Mouse (Mus musculus): ENCODE measurements at regions not wholly inside any gene's neighbourhood (a gene's known extent, or its start where the extent isn't known, plus 50 kb on each side); places are given as distances from the start of the nearest gene placed in this dataset.

- DNase-seq: no peak
Observed at GRCm38 (mm10) chr3:50970386-50970785, 253.9 kb upstream of the Noct start.

- no peak for DNase-seq
Observed at GRCm38 (mm10) chr3:50973081-50973480, 251.2 kb upstream of the Noct start.

- DNase-seq: no peak
Observed at GRCm38 (mm10) chr3:50976141-50976780, 248.0 kb upstream of the Noct start.

GRCm38 (mm10) chr3:50976818-50977217 is 247.4 kb upstream of the Noct start:
- no peak for DNase-seq

- DNase-seq: no peak
Observed at GRCm38 (mm10) chr3:50978636-50979035, 245.6 kb upstream of the Noct start.

- no peak for DNase-seq
Observed at GRCm38 (mm10) chr3:50979592-50979991, 244.7 kb upstream of the Noct start.

GRCm38 (mm10) chr3:50981751-50982150 is 242.5 kb upstream of the Noct start:
- no peak for DNase-seq

- no peak for DNase-seq
Observed at GRCm38 (mm10) chr3:50982649-50983048, 241.6 kb upstream of the Noct start.

- DNase-seq: no peak
Observed at GRCm38 (mm10) chr3:50983126-50983525, 241.1 kb upstream of the Noct start.

GRCm38 (mm10) chr3:50983962-50984765 is 240.1 kb upstream of the Noct start:
- DNase-seq: no peak

GRCm38 (mm10) chr3:50987821-50988220 is 236.4 kb upstream of the Noct start:
- DNase-seq: no peak

GRCm38 (mm10) chr3:50990810-50991209 is 233.4 kb upstream of the Noct start:
- DNase-seq: no peak

GRCm38 (mm10) chr3:50992581-50993313 is 231.5 kb upstream of the Noct start:
- DNase-seq: no peak

- no peak for DNase-seq
Observed at GRCm38 (mm10) chr3:50999745-51000144, 224.5 kb upstream of the Noct start.

- no peak for DNase-seq
Observed at GRCm38 (mm10) chr3:51000938-51001337, 223.3 kb upstream of the Noct start.

- no peak for DNase-seq
Observed at GRCm38 (mm10) chr3:51002662-51003061, 221.6 kb upstream of the Noct start.

- DNase-seq: no peak
Observed at GRCm38 (mm10) chr3:51003506-51004170, 220.6 kb upstream of the Noct start.

GRCm38 (mm10) chr3:51004216-51004615 is 220.0 kb upstream of the Noct start:
- no peak for DNase-seq

- DNase-seq: no peak
Observed at GRCm38 (mm10) chr3:51009098-51009497, 215.1 kb upstream of the Noct start.

- DNase-seq: no peak
Observed at GRCm38 (mm10) chr3:51019650-51020346, 204.4 kb upstream of the Noct start.

GRCm38 (mm10) chr3:51024655-51025054 is 199.6 kb upstream of the Noct start:
- DNase-seq: no peak

GRCm38 (mm10) chr3:51031821-51032220 is 192.4 kb upstream of the Noct start:
- no peak for DNase-seq

- no peak for DNase-seq
Observed at GRCm38 (mm10) chr3:51033292-51033691, 191.0 kb upstream of the Noct start.
